Mouse (Mus musculus): ENCODE data around the gene Nrcam.

DNA sequence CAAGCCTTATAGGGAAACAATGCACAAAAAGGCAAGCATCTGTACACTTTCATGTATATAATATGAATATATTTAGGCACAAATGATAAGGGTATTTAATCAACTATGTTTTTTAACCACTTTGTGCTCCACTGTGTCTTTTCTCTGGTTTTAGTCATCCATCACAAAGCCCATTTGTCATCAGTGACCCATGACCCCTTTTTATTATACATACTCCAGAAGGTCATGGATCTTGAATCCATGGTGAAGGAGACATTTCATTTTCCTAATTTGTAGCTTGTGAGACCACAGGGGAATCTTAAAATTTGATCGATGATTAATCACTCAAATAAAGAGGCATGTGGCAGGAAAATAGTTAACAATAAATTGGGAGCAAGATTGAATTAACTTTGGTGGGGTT, 29.2 kb downstream of the Nrcam start:
- TF ChIP-seq CTCF (IDR thresholded peaks at IDR 0.05) (no peak), POLR2A (IDR thresholded peaks at IDR 0.05; ENCODE audit: insufficient read depth, low read depth, low read length) (no peak), EP300 (IDR thresholded peaks at IDR 0.05; ENCODE audit: insufficient read depth, low read depth, low read length) (no peak)
